Mouse (Mus musculus) mouse trophoblast stem cell (cell line): Measurements from ENCODE around the gene Cacna2d4.
"Not testable (repeated sequence)": the region's sequence is repeated elsewhere in the genome, so short reads cannot be mapped to it uniquely, and the experiment has no call there.

ENCODE experiments used
- in situ Hi-C, 2 experiments: fragments of 300-500 bp; cut with MseI, MboI; formaldehyde crosslinking; loops; 2 replicates in 1 of 2; 3 replicates in 1 of 2; pipeline ENCODE4 v1.15.1; 2025

Cacna2d4 gene

GRCm38 (mm10) chr6:119341409-119341808 lies 105.1 kb downstream of the Cacna2d4 start:
- in situ Hi-C loops = loop anchor here in 1 of 2 experiments (10.0 kb wide), 1 partner anchor 227 kb away; no protein-coding TSS in a partner anchor

DNA sequence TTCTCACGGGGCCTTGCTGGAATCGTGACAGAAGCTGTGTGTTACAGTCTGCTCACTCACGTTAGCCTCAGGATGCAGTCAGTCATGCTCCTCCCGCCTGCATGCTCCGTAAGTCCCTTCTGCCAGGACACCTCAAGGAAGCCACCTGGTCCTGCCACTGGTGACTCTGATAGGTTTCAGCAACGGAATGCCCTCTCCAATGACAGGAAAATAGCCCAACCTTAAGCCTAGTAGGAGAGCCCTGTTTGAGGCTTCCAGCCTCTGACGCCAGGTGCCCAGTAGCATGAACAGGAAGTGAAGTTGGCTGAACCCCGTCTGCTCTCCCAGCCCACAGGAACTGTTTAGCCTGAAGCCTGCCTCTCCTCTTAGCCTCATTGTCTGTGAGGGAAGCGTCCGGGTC lies 109.9 kb downstream of the Cacna2d4 start:
- in situ Hi-C loops = loop anchor here (5.0 to 10.0 kb wide), 2 partner anchors 124 to 231 kb away; no protein-coding TSS in a partner anchor

- in situ Hi-C loops = loop anchor here (5.0 to 10.0 kb wide), 2 partner anchors 126 to 233 kb away; no protein-coding TSS in a partner anchor
Observed at GRCm38 (mm10) chr6:119347813-119348212, 111.5 kb downstream of the Cacna2d4 start.

DNA sequence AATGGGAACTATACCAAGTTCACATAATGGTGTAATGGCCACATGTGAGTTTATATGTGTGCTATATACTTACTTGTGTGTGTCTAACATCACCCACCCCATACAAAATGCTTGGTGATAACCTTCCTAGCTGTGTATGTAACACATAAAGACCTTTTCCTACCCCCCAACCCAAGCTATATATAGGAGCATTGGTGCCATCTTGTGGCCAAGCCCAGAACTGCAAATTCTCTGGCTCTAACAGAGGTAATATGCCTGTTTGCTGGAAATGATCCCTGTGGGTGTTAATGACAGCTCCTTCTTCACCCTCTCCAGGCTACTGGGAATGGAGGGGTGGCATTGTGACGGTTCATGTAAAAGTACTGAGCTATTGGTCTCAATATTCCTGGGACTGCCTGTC lies 111.9 kb downstream of the Cacna2d4 start:
- in situ Hi-C loops = loop anchor here (5.0 to 10.0 kb wide), 2 partner anchors 126 to 233 kb away; no protein-coding TSS in a partner anchor

GRCm38 (mm10) chr6:119350703-119351198 lies 114.4 kb downstream of the Cacna2d4 start:
- in situ Hi-C loops = no loop called here

DNA sequence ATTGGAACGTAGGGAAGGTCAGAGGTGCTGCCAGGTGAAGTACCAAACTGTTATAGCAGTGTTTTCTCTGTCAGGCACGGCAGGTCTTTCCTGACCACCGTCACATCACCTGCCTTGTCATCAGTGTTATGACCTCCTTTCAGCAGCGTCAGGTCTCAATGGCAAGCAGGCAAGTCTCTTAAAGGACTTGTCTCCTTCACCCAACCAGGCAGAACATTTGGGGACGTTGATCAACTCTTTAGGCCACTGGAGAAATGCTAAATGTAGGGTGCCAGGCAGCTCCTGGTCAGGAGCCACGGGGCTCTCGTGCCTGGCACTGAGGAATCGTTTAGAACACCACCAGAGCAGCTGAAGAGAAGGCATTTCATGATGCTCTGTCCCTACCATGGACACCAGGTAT lies 115.3 kb downstream of the Cacna2d4 start:
- in situ Hi-C loops = no loop called here

DNA sequence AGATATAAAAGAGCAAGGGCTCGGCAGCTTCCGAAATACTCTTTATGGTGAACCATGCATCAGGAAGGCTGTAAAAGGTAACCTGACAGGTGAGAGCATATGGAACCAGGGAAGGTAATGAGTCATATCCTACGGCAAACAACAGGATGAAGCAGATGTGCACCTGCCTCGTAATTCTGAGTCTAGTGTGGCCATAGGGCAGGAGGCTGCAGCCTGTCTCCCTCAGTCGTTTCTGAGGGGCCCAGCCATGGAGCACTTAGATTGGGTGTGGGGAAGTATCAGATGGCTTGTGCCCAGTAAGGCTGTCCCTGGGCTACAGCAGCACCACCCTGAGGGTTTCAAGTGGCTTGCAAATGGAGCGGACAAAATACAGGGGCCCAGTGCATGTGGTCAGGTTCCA lies 116.2 kb downstream of the Cacna2d4 start:
- in situ Hi-C loops = no loop called here

DNA sequence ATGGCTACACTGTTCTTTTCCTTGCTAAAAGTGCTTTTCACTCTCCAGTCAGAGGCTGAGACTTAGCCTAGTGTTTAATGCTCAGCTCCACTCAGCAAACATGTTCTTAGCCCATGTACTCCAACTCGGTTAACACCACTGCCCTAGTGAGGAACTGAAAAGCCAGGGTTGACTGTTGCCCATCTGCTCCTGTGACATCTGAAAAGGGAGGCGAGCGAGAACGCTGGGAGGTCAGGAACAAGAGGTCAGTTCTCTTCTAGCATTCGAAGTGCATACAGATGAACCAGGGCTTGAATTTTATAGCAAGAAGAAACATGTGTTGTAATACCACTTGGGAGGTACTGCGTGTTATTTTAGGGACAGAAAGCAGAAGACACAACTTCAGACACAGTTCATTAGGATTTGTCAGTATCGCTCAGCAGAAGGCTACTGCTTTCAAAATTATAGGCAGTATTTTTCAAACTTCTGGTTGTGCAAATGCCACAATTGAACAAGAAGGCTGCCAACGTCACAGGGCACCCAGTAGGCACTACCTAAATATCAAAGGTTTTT lies 121.8 kb downstream of the Cacna2d4 start:
- in situ Hi-C loops = no loop called here

DNA sequence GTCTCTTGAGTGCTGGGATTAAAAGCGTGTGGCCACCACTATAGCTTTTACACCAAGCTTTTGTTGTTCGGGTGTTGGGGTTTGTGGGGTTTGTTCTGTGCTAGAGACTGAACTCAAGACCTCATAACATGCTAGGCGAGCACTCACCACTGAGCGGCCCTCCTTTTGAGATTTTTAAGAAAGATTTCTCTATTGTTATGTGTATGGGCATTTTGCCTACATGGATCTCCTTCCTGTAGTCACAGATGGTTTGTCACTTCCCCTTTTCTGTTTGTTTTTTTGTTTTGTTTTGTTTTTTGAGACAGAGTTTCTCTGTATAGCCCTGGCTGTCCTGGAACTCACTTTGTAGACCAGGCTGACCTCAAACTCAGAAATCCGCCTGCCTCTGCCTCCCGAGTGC lies 123.9 kb downstream of the Cacna2d4 start:
- in situ Hi-C loops = not testable (repeated sequence)

DNA sequence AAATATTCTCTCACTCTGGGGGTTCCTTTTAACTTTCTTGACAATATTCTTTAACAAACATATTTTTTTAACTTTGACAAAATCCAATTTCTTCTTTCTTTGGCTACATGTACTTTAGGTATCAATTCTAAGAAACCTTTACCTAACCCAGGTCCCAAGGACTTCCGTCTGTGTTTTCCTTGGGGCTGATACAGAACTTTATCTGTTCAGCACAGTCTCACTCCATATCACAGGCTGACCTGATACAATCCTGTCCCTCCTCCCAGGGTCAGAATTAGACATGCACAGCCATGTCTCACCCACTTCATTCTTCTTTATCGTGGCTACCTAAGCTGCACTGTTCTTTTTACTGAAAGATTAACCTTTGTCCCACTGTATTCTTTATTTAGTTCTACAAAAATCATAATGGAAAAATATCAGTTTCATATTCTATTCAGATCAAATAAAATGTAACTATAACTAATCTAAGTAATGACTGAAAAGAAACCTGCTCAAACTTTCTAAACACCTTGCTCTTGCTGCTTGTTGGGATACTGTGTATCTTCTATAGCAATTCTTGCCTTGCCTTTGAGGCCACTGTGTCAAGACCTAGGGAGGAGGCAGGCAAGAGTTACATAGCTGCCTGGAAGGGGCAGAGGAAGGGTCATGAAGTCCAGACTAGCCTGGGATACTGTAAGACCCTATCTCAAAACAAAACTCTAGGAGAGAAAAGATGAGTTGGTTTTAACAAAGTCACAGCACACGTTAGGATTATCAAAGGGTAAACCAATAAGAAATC lies 124.8 kb downstream of the Cacna2d4 start:
- in situ Hi-C loops = no loop called here

DNA sequence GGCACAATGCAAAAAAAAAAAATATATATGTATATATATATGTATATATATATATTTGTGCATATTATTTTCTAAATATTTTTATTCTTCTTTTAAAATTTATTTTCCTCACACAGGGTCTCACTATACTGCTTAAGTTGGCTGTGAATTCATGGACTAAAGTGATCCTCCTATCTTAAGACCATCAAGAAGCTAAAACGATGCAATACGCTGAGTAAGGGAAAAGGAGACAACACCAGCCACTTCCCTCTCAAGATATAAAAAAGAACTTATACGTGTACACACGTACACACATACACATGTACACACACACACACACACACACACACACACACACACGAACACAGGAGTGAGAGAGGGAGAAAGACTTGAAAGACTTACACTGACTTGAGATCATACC lies 127.3 kb downstream of the Cacna2d4 start:
- in situ Hi-C loops = no loop called here

DNA sequence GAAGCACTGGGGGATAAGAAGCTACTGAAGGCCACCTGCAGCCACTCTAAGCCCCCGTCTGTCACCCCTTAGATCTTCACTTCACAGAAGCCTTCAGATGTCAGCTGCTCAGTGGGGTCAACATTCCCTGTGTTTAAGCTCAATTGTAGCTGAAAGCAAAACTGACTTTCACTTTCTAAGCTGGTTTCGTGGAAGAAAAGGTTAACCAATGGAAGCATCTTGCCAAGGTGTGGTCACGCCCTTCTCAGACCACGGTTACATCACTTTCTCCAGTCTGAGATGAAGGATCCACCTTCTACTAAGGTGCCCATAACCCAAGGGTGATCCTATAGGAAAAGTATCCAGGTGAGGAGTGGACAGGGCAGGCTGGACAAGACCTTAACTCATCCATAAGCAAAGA lies 130.5 kb downstream of the Cacna2d4 start:
- in situ Hi-C loops = not testable (repeated sequence)

DNA sequence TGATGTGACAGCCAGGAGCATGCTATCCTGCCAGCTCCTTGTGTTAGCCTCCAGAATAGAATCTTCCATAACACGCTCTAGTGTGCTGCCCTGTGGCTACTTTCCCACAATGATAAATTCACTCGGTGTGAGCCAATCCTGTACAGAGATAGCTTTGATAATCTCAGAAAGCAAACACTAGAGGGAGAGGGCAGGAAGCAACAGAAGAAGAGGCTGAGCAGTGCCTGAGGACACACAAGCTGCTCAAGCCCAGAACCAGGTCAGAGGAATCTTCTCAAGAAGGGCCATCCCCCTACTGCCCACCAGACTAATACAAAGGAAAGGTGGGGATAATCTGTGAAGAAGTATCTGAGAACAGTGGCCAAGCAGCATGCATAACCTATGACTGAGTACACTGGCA lies 131.1 kb downstream of the Cacna2d4 start:
- in situ Hi-C loops = no loop called here

DNA sequence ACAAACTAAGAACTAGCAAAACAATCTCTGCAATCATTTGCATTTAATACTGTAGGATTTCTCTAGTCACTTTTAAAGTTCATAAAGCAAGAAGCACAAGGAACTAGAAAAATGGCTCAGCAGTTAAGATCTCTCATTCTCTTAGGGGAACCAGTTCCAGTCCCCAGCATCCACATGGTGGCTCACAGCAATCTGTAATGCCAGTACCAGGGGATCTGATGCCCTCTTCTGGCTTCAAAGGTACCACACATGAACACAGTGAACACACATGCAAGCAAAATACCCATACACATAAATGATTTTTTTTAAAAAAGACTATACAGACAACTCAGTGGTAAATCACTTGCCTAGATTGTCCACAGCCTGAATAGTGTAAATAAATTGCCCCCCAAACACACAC lies 135.3 kb downstream of the Cacna2d4 start:
- in situ Hi-C loops = no loop called here

DNA sequence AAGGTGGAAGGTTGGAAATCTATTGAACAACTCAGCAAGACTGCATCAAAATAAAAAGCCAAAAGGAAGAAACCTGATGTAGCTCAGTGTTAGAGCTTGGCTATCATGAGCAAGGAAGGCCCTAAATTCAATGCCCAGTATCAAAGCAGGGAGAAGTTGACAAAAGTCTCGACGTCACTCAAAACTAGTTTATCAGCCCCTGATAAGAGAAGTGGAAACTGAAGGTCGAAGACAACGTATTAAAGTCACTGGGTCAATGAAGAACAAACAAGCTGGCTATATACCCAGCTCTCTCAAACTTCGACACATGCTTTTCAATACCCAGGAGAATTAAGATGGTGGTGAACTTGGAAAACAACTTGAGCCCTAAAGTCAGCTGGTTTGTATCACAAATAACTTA lies 135.9 kb downstream of the Cacna2d4 start:
- in situ Hi-C loops = no loop called here

DNA sequence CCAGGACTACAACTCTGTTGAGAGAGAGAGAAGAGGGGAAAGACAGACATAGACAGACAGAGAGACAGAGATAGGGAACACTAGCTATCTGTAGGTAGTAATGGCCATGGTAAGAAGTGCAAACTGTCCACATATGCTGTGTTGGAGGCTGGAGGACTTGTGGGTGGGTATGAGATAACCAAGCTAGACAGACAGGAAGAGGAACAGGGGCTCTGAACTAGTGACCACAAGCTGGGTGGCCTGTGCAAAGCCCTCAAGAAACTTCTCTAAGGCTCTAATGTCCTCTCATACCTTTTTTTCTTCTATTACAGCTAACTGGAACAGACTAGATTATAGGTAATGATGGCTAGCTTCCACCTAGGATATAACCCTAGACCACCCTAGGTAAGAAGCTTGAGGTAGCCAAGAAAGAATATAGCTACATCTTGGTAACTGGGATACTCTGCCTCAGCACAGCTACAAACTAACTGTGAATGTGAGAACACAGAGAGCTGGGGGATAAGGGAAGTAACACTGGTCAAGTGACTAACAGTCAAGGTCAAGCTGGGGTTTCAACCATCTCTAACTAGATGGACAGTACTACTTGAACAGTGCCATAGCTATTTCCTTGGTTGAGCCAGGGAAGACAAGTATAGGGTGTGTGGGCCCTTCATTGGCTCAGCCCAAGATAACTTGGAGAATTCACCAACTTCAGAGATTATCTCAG lies 136.8 kb downstream of the Cacna2d4 start:
- in situ Hi-C loops = no loop called here

DNA sequence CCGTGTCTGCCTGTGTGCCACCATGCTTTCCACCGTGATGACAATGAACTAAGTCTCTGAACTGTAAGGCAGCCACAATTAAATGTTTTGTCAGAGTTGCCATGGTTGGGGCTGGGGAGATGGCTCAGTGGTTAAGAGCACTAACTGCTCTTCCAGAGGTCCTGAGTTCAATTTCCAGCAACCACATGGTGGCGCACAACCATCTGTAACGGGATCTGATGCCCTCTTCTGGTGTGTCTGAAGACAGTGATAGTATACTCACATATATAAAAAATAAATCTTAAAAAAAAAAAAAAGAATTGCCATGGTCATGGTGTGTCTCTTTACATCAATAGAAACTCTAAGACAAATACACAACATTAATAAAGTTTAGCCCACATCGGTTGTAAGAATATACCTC lies 138.7 kb downstream of the Cacna2d4 start:
- in situ Hi-C loops = no loop called here

GRCm38 (mm10) chr6:119377613-119378012 lies 141.3 kb downstream of the Cacna2d4 start:
- in situ Hi-C loops = no loop called here

DNA sequence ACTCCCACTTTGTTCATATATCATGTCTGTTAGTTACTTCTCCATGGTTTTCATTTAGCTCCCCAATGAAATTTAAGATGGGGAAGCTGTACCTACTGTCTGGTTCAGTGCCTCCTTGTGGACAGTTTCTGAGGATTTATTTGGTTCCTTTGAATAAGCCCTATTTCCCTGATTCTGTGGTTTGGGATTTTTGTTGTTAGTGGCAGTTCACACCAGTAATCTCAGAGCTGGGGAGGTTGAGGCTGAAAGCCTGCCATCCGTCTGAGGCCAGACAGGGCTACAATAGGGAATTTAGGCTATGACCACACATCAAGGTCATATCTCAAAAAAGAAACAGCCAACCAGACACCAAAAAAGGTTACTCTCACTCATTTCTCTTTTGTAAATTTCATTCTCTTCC lies 142.3 kb downstream of the Cacna2d4 start:
- in situ Hi-C loops = no loop called here

GRCm38 (mm10) chr6:119385668-119386067 lies 149.3 kb downstream of the Cacna2d4 start:
- in situ Hi-C loops = no loop called here

GRCm38 (mm10) chr6:119386421-119386820 lies 150.1 kb downstream of the Cacna2d4 start:
- in situ Hi-C loops = no loop called here

DNA sequence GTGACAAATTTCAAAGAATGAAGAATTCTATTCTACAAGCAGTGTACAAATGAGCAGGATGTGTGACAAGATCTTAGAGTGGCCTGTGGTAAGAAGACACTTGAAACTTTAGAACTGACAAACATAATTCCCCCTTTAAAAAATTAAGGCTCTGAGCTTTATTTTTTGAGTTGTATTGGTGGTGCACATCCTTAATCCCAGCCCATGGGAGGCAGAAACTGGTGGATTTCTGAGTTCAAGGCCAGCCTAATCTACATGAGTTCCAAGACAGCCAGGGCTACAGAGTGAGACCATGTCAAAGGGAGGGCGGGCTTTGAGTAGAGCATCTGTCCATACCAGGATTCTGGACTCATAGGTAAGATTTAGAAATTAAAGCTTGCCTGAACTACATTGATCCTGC lies 150.5 kb downstream of the Cacna2d4 start:
- in situ Hi-C loops = no loop called here
